ENCODE assay signal across 24 mouse cellular contexts in the genomic region with DNA sequence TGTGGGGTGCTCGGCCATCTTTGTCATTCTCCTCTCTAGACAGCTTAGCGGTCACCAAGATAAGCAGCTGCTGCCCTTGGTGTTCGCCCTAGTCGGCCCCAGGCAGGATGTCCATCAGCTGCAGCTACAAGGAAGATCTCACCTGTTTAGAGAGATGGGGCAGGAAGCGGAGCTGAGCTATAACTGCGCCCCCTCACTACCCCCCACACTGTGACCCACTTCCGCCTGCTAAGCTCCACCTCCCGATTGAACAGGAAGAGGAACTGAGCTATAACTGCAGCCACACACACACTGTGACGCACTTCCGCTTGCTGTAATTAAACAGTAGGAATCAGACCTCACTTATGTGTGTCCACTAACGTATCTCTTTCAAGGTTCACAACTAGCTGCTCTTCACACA. TPM values are rescaled to one million over a fixed set of nuclear protein-coding genes. Genes with fewer than 3 reads are reported as not detected.
A peak's percentile ranks its signal among the peaks of the same experiment; 100 is the strongest.
DNase-seq lines count a peak whose midpoint lies in the region; ATAC-seq and TF ChIP-seq lines count a peak whose summit lies in the region.
"Had no signal": no experiment of that assay in that cellular context is flagged by ENCODE, and none has a peak within 500 bp of the region (broad histone marks: within the 10 kb centered on the region; RNA-seq: fewer than 3 reads in every experiment).

No protein-coding gene starts in this region.

- ATAC-seq in liver, postnatal 0 days, result no peak
- ATAC-seq: lung, postnatal 0 days; midbrain, embryonic 16.5 days had no signal

- no peak for TF ChIP-seq EP300 in liver, postnatal 0 days (IDR thresholded peaks at IDR 0.05; ENCODE audit: low read depth)

- no peaks in the 10 kb centered on the region for H3K9me3 ChIP-seq in liver, postnatal 0 days (ENCODE audit: low read length)
- H3K9me3 ChIP-seq: forebrain, embryonic 12.5 days; G1E; limb, embryonic 13.5 days; liver, embryonic 13.5 days had no signal

- 66% methylated on average over 11 of the region's 11 CpGs for whole genome bisulfite sequencing in liver, postnatal 0 days (ENCODE audit: insufficient replicate concordance)

- H3K27me3 ChIP-seq in liver, postnatal 0 days (ENCODE audit: insufficient read depth, low read length), result no peaks in the 10 kb centered on the region
- H3K27me3 ChIP-seq: forebrain, embryonic 12.5 days; liver, embryonic 13.5 days had no signal

- no peak overlapping the region for H3K4me3 ChIP-seq in liver, postnatal 0 days (ENCODE audit: low read depth, low read length)
- H3K4me3 ChIP-seq: forebrain, embryonic 12.5 days; limb, embryonic 13.5 days; liver, embryonic 13.5 days had no signal

- no peak overlapping the region for H3K4me2 ChIP-seq in liver, postnatal 0 days (ENCODE audit: low read depth, low read length)
- H3K4me2 ChIP-seq: forebrain, embryonic 12.5 days; heart, embryonic 11.5 days; limb, embryonic 13.5 days; liver, embryonic 13.5 days had no signal

- H3K4me1 ChIP-seq in liver, postnatal 0 days (ENCODE audit: insufficient read depth), result no peaks in the 10 kb centered on the region
- H3K4me1 ChIP-seq: forebrain, embryonic 12.5 days had no signal

- TF ChIP-seq CTCF in liver, postnatal 0 days (IDR thresholded peaks at IDR 0.05; ENCODE audit: low read depth), result no peak

- no peak overlapping the region for H3K9ac ChIP-seq in liver, postnatal 0 days (replicated peaks)
- H3K9ac ChIP-seq: forebrain, embryonic 12.5 days; limb, embryonic 13.5 days; liver, embryonic 13.5 days had no signal

- DNase-seq in spleen, postnatal 36 days (ENCODE audit: low spot score in 2 of 2), result peak; percentile 36 to 39
- DNase-seq in spleen, adult 12 weeks (ENCODE audit: low spot score), result no peak
- peak; percentile 55 for DNase-seq in T-cell, adult 2 months (ENCODE audit: low spot score)
- peak; percentile 24 to 55 for DNase-seq in natural killer cell, adult 2 months (ENCODE audit: low spot score in 2 of 2)
- DNase-seq in thymus, postnatal 36 days, result peak; percentile 32 to 63
- no peak for DNase-seq in right cerebral cortex, postnatal 36 days (ENCODE audit: low spot score in 2 of 2)
- no peak for DNase-seq in left cerebral cortex, adult 9 months (ENCODE audit: low spot score in 2 of 2)
- no peak for DNase-seq in liver, postnatal 0 days
- DNase-seq: cerebellum, adult 18-20 months; gastrocnemius, postnatal 14 days; heart, postnatal 10 days; kidney, adult 18-20 months; kidney, postnatal 25 days; liver, embryonic 13.5 days; right cerebral cortex, postnatal 14 days had no signal

- H3K27ac ChIP-seq in liver, postnatal 0 days (ENCODE audit: low read depth), result no peak overlapping the region
- H3K27ac ChIP-seq: forebrain, embryonic 12.5 days; limb, embryonic 13.5 days; liver, embryonic 13.5 days; stomach, postnatal 0 days had no signal

- no peaks in the 10 kb centered on the region for H3K36me3 ChIP-seq in liver, postnatal 0 days (replicated peaks; ENCODE audit: insufficient read depth, low read length)
- H3K36me3 ChIP-seq: forebrain, embryonic 12.5 days; G1E; limb, embryonic 13.5 days; liver, embryonic 13.5 days had no signal

RNA-seq across cellular contexts. Expression of a gene that starts 26.3 kb away (rescaled TPM):
- polyA plus RNA-seq in liver, postnatal 0 days (2015; fragmentation: Nextera tagmentation; extraction: Ambion mirVana), result 8.6 and 12.6 TPM in 2 replicates
- polyA plus RNA-seq: embryonic facial prominence, embryonic 11.5 days; forebrain, embryonic 12.5 days; G1E; hindbrain, embryonic 11.5 days; limb, embryonic 13.5 days; lung, postnatal 0 days; midbrain, embryonic 16.5 days had no signal

Comparison
In these comparisons a context has a peak if more than half of its experiments do, and no peak if none do; other contexts are left out.
1. DNase-seq: peak in spleen, postnatal 36 days (2 of 2), T-cell, adult 2 months (single experiment), natural killer cell, adult 2 months (2 of 2) and thymus, postnatal 36 days (2 of 2); none in spleen, adult 12 weeks (single experiment), right cerebral cortex, postnatal 36 days (0 of 2), left cerebral cortex, adult 9 months (0 of 2) and liver, postnatal 0 days (single experiment).